In genomic region chr2:152373547-152373946, GRCm38 (mm10) we compare ENCODE assay signal across 28 mouse cellular contexts. TPM values are rescaled to one million over a fixed set of nuclear protein-coding genes. Genes with fewer than 3 reads are reported as not detected.
DNase-seq lines count a peak whose midpoint lies in the region; ATAC-seq lines count a peak whose summit lies in the region.
"Had no signal": no experiment of that assay in that cellular context is flagged by ENCODE, and none has a peak within 500 bp of the region (broad histone marks: within the 10 kb centered on the region; RNA-seq: fewer than 3 reads in every experiment).

No protein-coding gene starts in this region.

- DNase-seq in liver, embryonic 11.5 days (ENCODE audit: low spot score) = no peak
- no peak for DNase-seq in c-Kit-positive CD71-positive TER-119-positive erythroid progenitor cells, embryonic 14.5 days (ENCODE audit: low spot score)
- DNase-seq: adrenal gland, adult 2 months; adrenal gland, postnatal 14 days; B cell, adult 2 months; cerebellum, adult 18-20 months; cerebellum, adult 9-10 months; cerebellum, postnatal 14 days; gastrocnemius, postnatal 10 days; heart, adult 11 months had no signal

- H3K9ac ChIP-seq in liver, embryonic 12.5 days = no peak overlapping the region
- no peak overlapping the region for H3K9ac ChIP-seq in liver, embryonic 11.5 days (ENCODE audit: low read depth, low read length)
- H3K9ac ChIP-seq: embryonic facial prominence, embryonic 12.5 days; embryonic facial prominence, embryonic 15.5 days; forebrain, embryonic 13.5 days; hindbrain, embryonic 14.5 days had no signal

- H3K27me3 ChIP-seq in liver, embryonic 12.5 days (replicated peaks) = peaks cover 74% of the 10 kb centered on the region
- peaks cover 40% of the 10 kb centered on the region for H3K27me3 ChIP-seq in liver, embryonic 11.5 days (replicated peaks; ENCODE audit: control insufficient read depth, insufficient read depth, low read length)
- H3K27me3 ChIP-seq: forebrain, embryonic 13.5 days had no signal

- no peak overlapping the region for H3K4me2 ChIP-seq in liver, embryonic 12.5 days
- no peak overlapping the region for H3K4me2 ChIP-seq in liver, embryonic 11.5 days
- H3K4me2 ChIP-seq: embryonic facial prominence, embryonic 12.5 days; embryonic facial prominence, embryonic 15.5 days; forebrain, embryonic 13.5 days; heart, embryonic 11.5 days; hindbrain, embryonic 14.5 days had no signal

- no peak overlapping the region for H3K4me3 ChIP-seq in liver, embryonic 12.5 days
- no peak overlapping the region for H3K4me3 ChIP-seq in liver, embryonic 11.5 days (ENCODE audit: low read depth, low read length)
- H3K4me3 ChIP-seq: embryonic facial prominence, embryonic 12.5 days; embryonic facial prominence, embryonic 15.5 days; erythroblast, embryonic 14.5 days; forebrain, embryonic 10.5 days; forebrain, embryonic 13.5 days had no signal

- peak; percentile 21; the same call in 1 of the 2 replicates for ATAC-seq in liver, embryonic 12.5 days
- ATAC-seq in liver, embryonic 11.5 days (replicated peaks; ENCODE audit: low FRiP score) = no peak
- peak; percentile 55 for ATAC-seq in common myeloid progenitor, adult 5-6 weeks (replicated peaks; ENCODE audit: low read depth, poor library complexity, severe bottlenecking)
- peak; percentile 72 for ATAC-seq in megakaryocyte progenitor cell, adult 5-6 weeks (replicated peaks; ENCODE audit: poor library complexity)
- ATAC-seq in cerebellum, adult (ENCODE audit: insufficient number of reproducible peaks, low FRiP score, low TSS enrichment) = no peak
- ATAC-seq: forebrain, embryonic 13.5 days; forebrain, embryonic 16.5 days; intestine, postnatal 0 days had no signal

- 0 out of 2 replicates have a peak, but pooled peaks cover 10% of the 10 kb centered on the region for H3K4me1 ChIP-seq in liver, embryonic 12.5 days
- H3K4me1 ChIP-seq in liver, embryonic 11.5 days (replicated peaks; ENCODE audit: control insufficient read depth, insufficient read depth, low read length) = no peaks in the 10 kb centered on the region

- no peak overlapping the region for H3K27ac ChIP-seq in liver, embryonic 12.5 days
- no peak overlapping the region for H3K27ac ChIP-seq in liver, embryonic 11.5 days (ENCODE audit: low read depth, low read length)
- H3K27ac ChIP-seq: embryonic facial prominence, embryonic 12.5 days; embryonic facial prominence, embryonic 15.5 days; forebrain, embryonic 10.5 days; forebrain, embryonic 13.5 days; hindbrain, embryonic 14.5 days had no signal

- H3K9me3 ChIP-seq in liver, embryonic 12.5 days (replicated peaks) = no peaks in the 10 kb centered on the region
- no peaks in the 10 kb centered on the region for H3K9me3 ChIP-seq in liver, embryonic 11.5 days (ENCODE audit: control insufficient read depth, low read length)
- H3K9me3 ChIP-seq: embryonic facial prominence, embryonic 12.5 days; embryonic facial prominence, embryonic 15.5 days; forebrain, embryonic 10.5 days; forebrain, embryonic 13.5 days; G1E had no signal

- 61% methylated on average over 9 of the region's 9 CpGs for WGBS in liver, embryonic 12.5 days (ENCODE audit: insufficient replicate concordance)
- WGBS in liver, embryonic 11.5 days = 72% methylated on average over 9 of the region's 9 CpGs

- no peaks in the 10 kb centered on the region for H3K36me3 ChIP-seq in liver, embryonic 12.5 days
- H3K36me3 ChIP-seq in liver, embryonic 11.5 days (ENCODE audit: control insufficient read depth, insufficient read depth, low read length) = no peaks in the 10 kb centered on the region
- H3K36me3 ChIP-seq: embryonic facial prominence, embryonic 12.5 days; embryonic facial prominence, embryonic 15.5 days; forebrain, embryonic 10.5 days; G1E had no signal

RNA-seq across cellular contexts. Expression of gene Nrsn2, which starts 2.9 kb away (rescaled TPM):
- polyA plus RNA-seq in liver, embryonic 12.5 days (2016; fragmentation: Nextera tagmentation; extraction: Ambion mirVana) = 0.08 TPM in 1 of 2 replicates, not detected in the other
- polyA plus RNA-seq in liver, embryonic 11.5 days (2014; fragmentation: Nextera tagmentation; extraction: Ambion mirVana) = 0.45 and 0.49 TPM in 2 replicates
- not detected in 2 replicates for total RNA-seq in common myeloid progenitor, adult 5-6 weeks (2017)
- not detected in 2 replicates for total RNA-seq in megakaryocyte progenitor cell, adult 5-6 weeks (2015)
- total RNA-seq in megakaryocyte progenitor cell, adult 5-6 weeks (2017) = not detected in 2 replicates
- total RNA-seq: CH12.LX; G1E; gastrocnemius, adult 18-20 months; heart, adult 8-10 months; heart, postnatal 25 days had no signal
- polyA plus RNA-seq: erythroblast, embryonic 14.5 days; G1E had no signal

RNA-seq across cellular contexts. Expression of gene Sox12, which starts 24.3 kb away (rescaled TPM):
- 3.5 and 3.7 TPM in 2 replicates for polyA plus RNA-seq in liver, embryonic 12.5 days (2016; fragmentation: Nextera tagmentation; extraction: Ambion mirVana)
- 8.5 and 9.8 TPM in 2 replicates for polyA plus RNA-seq in liver, embryonic 11.5 days (2014; fragmentation: Nextera tagmentation; extraction: Ambion mirVana)
- total RNA-seq in common myeloid progenitor, adult 5-6 weeks (2017) = 3.3 and 3.7 TPM in 2 replicates
- 6.8 and 9.0 TPM in 2 replicates for total RNA-seq in megakaryocyte progenitor cell, adult 5-6 weeks (2015)
- total RNA-seq in megakaryocyte progenitor cell, adult 5-6 weeks (2017) = 1.9 and 2.2 TPM in 2 replicates
- total RNA-seq: CH12.LX had no signal

RNA-seq across cellular contexts. Expression of gene Trib3, which starts 29.7 kb away (rescaled TPM):
- 6.1 and 7.2 TPM in 2 replicates for polyA plus RNA-seq in liver, embryonic 12.5 days (2016; fragmentation: Nextera tagmentation; extraction: Ambion mirVana)
- 13.9 and 18.1 TPM in 2 replicates for polyA plus RNA-seq in liver, embryonic 11.5 days (2014; fragmentation: Nextera tagmentation; extraction: Ambion mirVana)
- total RNA-seq in common myeloid progenitor, adult 5-6 weeks (2017) = not detected in 2 replicates
- total RNA-seq in megakaryocyte progenitor cell, adult 5-6 weeks (2015) = not detected in 2 replicates
- not detected in 2 replicates for total RNA-seq in megakaryocyte progenitor cell, adult 5-6 weeks (2017)

RNA-seq across cellular contexts. Expression of gene Rbck1, which starts 41.1 kb away (rescaled TPM):
- 67.4 and 69.6 TPM in 2 replicates for polyA plus RNA-seq in liver, embryonic 12.5 days (2016; fragmentation: Nextera tagmentation; extraction: Ambion mirVana)
- 104 and 105 TPM in 2 replicates for polyA plus RNA-seq in liver, embryonic 11.5 days (2014; fragmentation: Nextera tagmentation; extraction: Ambion mirVana)
- 45.6 and 61.9 TPM in 2 replicates for total RNA-seq in common myeloid progenitor, adult 5-6 weeks (2017)
- 50.3 and 75.6 TPM in 2 replicates for total RNA-seq in megakaryocyte progenitor cell, adult 5-6 weeks (2015)
- 66.8 and 67.2 TPM in 2 replicates for total RNA-seq in megakaryocyte progenitor cell, adult 5-6 weeks (2017)

RNA-seq across cellular contexts. Expression of gene Zcchc3, which starts 41.3 kb away (rescaled TPM):
- polyA plus RNA-seq in liver, embryonic 12.5 days (2016; fragmentation: Nextera tagmentation; extraction: Ambion mirVana) = 29.4 and 29.7 TPM in 2 replicates
- 41.6 and 44.6 TPM in 2 replicates for polyA plus RNA-seq in liver, embryonic 11.5 days (2014; fragmentation: Nextera tagmentation; extraction: Ambion mirVana)
- total RNA-seq in common myeloid progenitor, adult 5-6 weeks (2017) = 3.7 and 4.3 TPM in 2 replicates
- 5.3 and 5.7 TPM in 2 replicates for total RNA-seq in megakaryocyte progenitor cell, adult 5-6 weeks (2015)
- 2.8 and 4.1 TPM in 2 replicates for total RNA-seq in megakaryocyte progenitor cell, adult 5-6 weeks (2017)
- total RNA-seq: CH12.LX had no signal

Comparison
In these comparisons a context has a peak if more than half of its experiments do, and no peak if none do; other contexts are left out.
1. ATAC-seq: peak in liver, embryonic 12.5 days (single experiment), common myeloid progenitor, adult 5-6 weeks (single experiment) and megakaryocyte progenitor cell, adult 5-6 weeks (single experiment); none in liver, embryonic 11.5 days (single experiment) and cerebellum, adult (single experiment).